Mouse (Mus musculus) intestine, postnatal 0 days (tissue): ENCODE measurements around the gene Uvssa. TPM values are rescaled to one million over a fixed set of nuclear protein-coding genes. Genes with fewer than 3 reads are reported as not detected.

Source experiments
- ATAC-seq: fragments of 200-750 bp; cut with Nextera tagmentation; 2 replicates; pipeline ENCODE4 v1.8.0; 2017; ENCODE audit warnings: mild to moderate bottlenecking, moderate TSS enrichment, moderate library complexity
- H3K27ac ChIP-seq: fragments of 300-500 bp; sonication (generic); 2 replicates; pipeline ENCODE4 v1.5.1; 2014; ENCODE audit warnings: mild to moderate bottlenecking, low read depth, low read length, moderate library complexity
- H3K27me3 ChIP-seq: fragments of 300-500 bp; sonication (generic); replicated peaks from 2 replicates; pipeline ENCODE4 v1.6.1; 2014; ENCODE audit warnings: low read length, mixed read lengths; ENCODE audit not compliant: control insufficient read depth, insufficient read depth
- H3K36me3 ChIP-seq: fragments of 300-500 bp; sonication (generic); 2 replicates; pipeline ENCODE4 v1.6.1; 2014; ENCODE audit warnings: mild to moderate bottlenecking, moderate library complexity; ENCODE audit not compliant: control insufficient read depth, insufficient read depth
- H3K4me1 ChIP-seq: fragments of 300-500 bp; sonication (generic); replicated peaks from 2 replicates; pipeline ENCODE4 v1.6.1; 2014; ENCODE audit warnings: antibody characterized with exemption, low read length, mixed read lengths; ENCODE audit not compliant: control insufficient read depth, insufficient read depth
- H3K4me2 ChIP-seq: fragments of 300-500 bp; sonication (generic); replicated peaks from 2 replicates; pipeline ENCODE4 v1.6.1; 2014; ENCODE audit warnings: low read depth, mild to moderate bottlenecking, moderate library complexity
- H3K4me3 ChIP-seq: fragments of 300-500 bp; sonication (generic); 2 replicates; pipeline ENCODE4 v1.5.1; 2014; ENCODE audit warnings: low read depth, low read length
- H3K9ac ChIP-seq: fragments of 300-500 bp; sonication (generic); 2 replicates; pipeline ENCODE4 v1.6.1; 2014; ENCODE audit warnings: mild to moderate bottlenecking, low read depth, low read length
- H3K9me3 ChIP-seq: fragments of 300-500 bp; sonication (generic); 2 replicates; pipeline ENCODE4 v1.6.1; 2016; ENCODE audit warnings: mixed run types; ENCODE audit not compliant: control insufficient read depth
- CTCF ChIP-seq: sonication (generic); IDR thresholded peaks from 2 replicates; pipeline ENCODE4 v1.5.1; 2016; ENCODE audit warnings: low read depth, mild to moderate bottlenecking, control low read depth, antibody characterized with exemption, moderate library complexity
- WGBS: fragments of 180-500 bp; shearing (Covaris S2); extraction: QIAGEN DNeasy Blood & Tissue Kit; methylation state at CpG from one replicate; pipeline ENCODE4 v1.1.7; 2014; 5-methylcytosine and 5-hydroxymethylcytosine counted together
- polyA plus RNA-seq: library from polyadenylated mRNA; unstranded; fragments of >200 nt; fragmentation: Nextera tagmentation; extraction: Ambion mirVana; gene quantifications from 2 replicates; pipeline ENCODE4 v1.2.1, GENCODE M21; 2015

The Uvssa gene
- polyA plus RNA-seq, 1 experiment from 2014 or later = 3.4 TPM

GRCm38 (mm10) chr5:33363263-33363662, 15.1 kb upstream of the Uvssa start:
- TF ChIP-seq CTCF = no peak
- Histone ChIP-seq H3K9ac (no peak overlapping the region), H3K4me1 (no peaks in the 10 kb centered on the region), H3K4me3 (no peak overlapping the region), H3K9me3 (no peaks in the 10 kb centered on the region), H3K36me3 (peaks cover 66% of the 10 kb centered on the region), H3K4me2 (no peak overlapping the region), H3K27me3 (no peaks in the 10 kb centered on the region), H3K27ac (no peak overlapping the region)
- ATAC-seq = no peak
- 92% methylated on average over 5 of the region's 5 CpGs for WGBS

DNA sequence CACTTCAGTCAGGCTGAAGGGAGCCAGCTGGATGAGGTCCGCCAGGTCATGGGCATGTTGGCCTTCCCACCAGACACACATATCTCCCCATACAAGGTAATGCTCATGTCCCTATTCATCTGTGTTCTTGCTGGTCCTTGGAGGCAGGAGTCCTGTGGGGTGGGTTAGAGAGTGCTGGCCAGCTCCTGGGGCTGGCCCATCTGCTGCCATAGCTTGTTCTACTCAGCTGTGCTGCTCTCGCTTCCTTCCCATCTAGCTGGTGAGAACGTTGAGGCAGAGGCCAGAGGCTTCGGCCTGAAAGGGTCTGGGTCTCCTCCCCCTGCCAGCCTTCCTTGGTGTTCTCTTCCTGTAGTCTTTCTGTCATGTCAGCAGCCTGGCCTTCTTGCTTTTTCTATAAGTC, 9.7 kb upstream of the Uvssa start:
- no peak for TF ChIP-seq CTCF
- ATAC-seq = no peak
- no peak overlapping the region for H3K4me2 ChIP-seq
- H3K27me3 ChIP-seq = no peaks in the 10 kb centered on the region
- H3K4me3 ChIP-seq = no peak overlapping the region
- whole genome bisulfite sequencing = 82% methylated on average over 4 of the region's 4 CpGs
- peaks cover 90% of the 10 kb centered on the region for H3K36me3 ChIP-seq
- H3K4me1 ChIP-seq = no peaks in the 10 kb centered on the region
- no peak overlapping the region for H3K27ac ChIP-seq
- H3K9ac ChIP-seq = no peak overlapping the region
- H3K9me3 ChIP-seq = no peaks in the 10 kb centered on the region

- Histone ChIP-seq H3K27me3 (no peaks in the 10 kb centered on the region), H3K4me3 (no peak overlapping the region), H3K4me2 (no peak overlapping the region), H3K36me3 (peaks cover 69% of the 10 kb centered on the region), H3K4me1 (no peaks in the 10 kb centered on the region), H3K27ac (no peak overlapping the region), H3K9me3 (no peaks in the 10 kb centered on the region), H3K9ac (no peak overlapping the region)
- TF ChIP-seq CTCF = peak; percentile 77
- no peak for ATAC-seq
These were observed 7.2 kb upstream of the Uvssa start for GRCm38 (mm10) chr5:33371137-33371536.

- no peak for ATAC-seq
- H3K4me1 ChIP-seq = no peaks in the 10 kb centered on the region
- peaks cover 64% of the 10 kb centered on the region for H3K36me3 ChIP-seq
- H3K9me3 ChIP-seq = no peaks in the 10 kb centered on the region
- H3K27ac ChIP-seq = no peak overlapping the region
- 81% methylated on average over 4 of the region's 4 CpGs for WGBS
- H3K9ac ChIP-seq = no peak overlapping the region
- no peak overlapping the region for H3K4me2 ChIP-seq
- H3K27me3 ChIP-seq = no peaks in the 10 kb centered on the region
- no peak overlapping the region for H3K4me3 ChIP-seq
- TF ChIP-seq CTCF = no peak
These were observed 6.7 kb upstream of the Uvssa start for GRCm38 (mm10) chr5:33371668-33372067.

GRCm38 (mm10) chr5:33372331-33373038, 5.9 kb upstream of the Uvssa start:
- H3K4me1 ChIP-seq = no peaks in the 10 kb centered on the region
- H3K27me3 ChIP-seq = no peaks in the 10 kb centered on the region
- no peak overlapping the region for H3K4me2 ChIP-seq
- no peaks in the 10 kb centered on the region for H3K9me3 ChIP-seq
- H3K36me3 ChIP-seq = peaks cover 57% of the 10 kb centered on the region
- H3K4me3 ChIP-seq = no peak overlapping the region
- no peak for TF ChIP-seq CTCF
- H3K9ac ChIP-seq = no peak overlapping the region
- 81% methylated on average over 18 of the region's 18 CpGs for WGBS
- H3K27ac ChIP-seq = no peak overlapping the region
- ATAC-seq = no peak

DNA sequence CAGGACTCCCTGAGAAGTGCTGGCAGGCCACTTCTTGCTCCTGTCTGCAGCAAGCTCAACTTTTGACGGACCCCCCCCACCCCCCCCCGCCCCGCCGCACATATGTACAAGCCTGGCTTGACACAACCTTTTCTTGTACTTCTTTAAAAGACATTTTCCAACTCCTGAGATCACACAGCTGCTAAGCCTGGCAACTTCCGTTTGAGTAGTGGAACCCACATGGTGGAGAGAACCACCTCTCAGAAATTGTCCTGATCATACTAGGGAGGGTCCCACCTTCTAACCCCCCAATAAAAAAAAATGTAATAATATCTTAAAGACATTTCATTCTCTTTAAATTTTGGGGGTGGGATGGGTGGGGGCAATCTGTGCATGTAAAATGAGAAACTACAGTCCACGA, 1.2 kb upstream of the Uvssa start:
- 42% methylated on average over 6 of the region's 6 CpGs for WGBS
- Histone ChIP-seq H3K4me1 (no peaks in the 10 kb centered on the region), H3K36me3 (peaks cover 31% of the 10 kb centered on the region), H3K4me3 (no peak overlapping the region), H3K9me3 (no peaks in the 10 kb centered on the region), H3K27me3 (no peaks in the 10 kb centered on the region), H3K27ac (no peak overlapping the region), H3K9ac (0 out of 2 replicates have a peak overlapping the region, but pooled peaks have one; percentile 62), H3K4me2 (peak overlapping the region; percentile 95)
- ATAC-seq = no peak
- no peak for TF ChIP-seq CTCF
